In genomic region chr1:127732435-127732834, GRCm38 (mm10) we compare ENCODE assay signal across 15 mouse cellular contexts. TPM values are rescaled to one million over a fixed set of nuclear protein-coding genes. Genes with fewer than 3 reads are reported as not detected.
"Had no signal": no experiment of that assay in that cellular context is flagged by ENCODE, and none has a peak within 500 bp of the region (broad histone marks: within the 10 kb centered on the region; RNA-seq: fewer than 3 reads in every experiment).

No protein-coding gene starts in this region.

- H3K4me1 ChIP-seq: limb, embryonic 15.5 days; midbrain, embryonic 13.5 days; stomach, embryonic 15.5 days had no signal

- H3K27me3 ChIP-seq: limb, embryonic 15.5 days; midbrain, embryonic 13.5 days; stomach, embryonic 15.5 days had no signal

- H3K9ac ChIP-seq: limb, embryonic 15.5 days; midbrain, embryonic 13.5 days; stomach, embryonic 15.5 days had no signal

- ATAC-seq: intestine, embryonic 16.5 days; lung, postnatal 0 days; midbrain, embryonic 13.5 days had no signal

- H3K27ac ChIP-seq: limb, embryonic 15.5 days; midbrain, embryonic 13.5 days; stomach, embryonic 15.5 days had no signal

- H3K4me2 ChIP-seq: limb, embryonic 15.5 days; midbrain, embryonic 13.5 days; stomach, embryonic 15.5 days had no signal

- DNase-seq: layer of hippocampus, adult 9-11 months; layer of hippocampus, postnatal 36 days; lung, adult 2 months; lung, postnatal 36 days; right cerebral cortex, postnatal 14 days; thymus, adult 2 months; thymus, postnatal 25 days had no signal

- H3K36me3 ChIP-seq: limb, embryonic 15.5 days; midbrain, embryonic 13.5 days; stomach, embryonic 15.5 days had no signal

- H3K9me3 ChIP-seq: limb, embryonic 15.5 days; midbrain, embryonic 13.5 days; stomach, embryonic 15.5 days had no signal

- H3K4me3 ChIP-seq: limb, embryonic 15.5 days; midbrain, embryonic 13.5 days; stomach, embryonic 15.5 days had no signal

RNA-seq across cellular contexts. Expression of gene Acmsd, which starts 3.2 kb away (rescaled TPM):
- polyA plus RNA-seq: midbrain, postnatal 0 days; testis, adult 2 months; urinary bladder, adult 2 months had no signal
